Mouse (Mus musculus) frontal cortex, adult 2 months (tissue): ENCODE measurements around the gene Acyp1. TPM values are rescaled to one million over a fixed set of nuclear protein-coding genes. Genes with fewer than 3 reads are reported as not detected.

Experiments
- DNase-seq, 2 experiments: peaks; one replicate each; pipeline ENCODE4 v3.0.0; 2022; ENCODE audit warnings: low spot score in 1 of 2; ENCODE audit errors: extremely low spot score in 1 of 2
- polyA plus RNA-seq: library from polyadenylated mRNA; depleted of rRNA; stranded (reverse); fragments of >200 nt; gene quantifications from 2 replicates; pipeline ENCODE4 v1.2.3, GENCODE M21; 2012; rRNA removed

The Acyp1 gene
- polyA plus RNA-seq, 1 experiment: 44.0 TPM

- DNase-seq: no peak
These were observed 32.0 kb downstream of the Acyp1 start for GRCm38 (mm10) chr12:85256074-85256751.

GRCm38 (mm10) chr12:85252083-85252482 lies 36.2 kb downstream of the Acyp1 start:
- no peak for DNase-seq

DNA sequence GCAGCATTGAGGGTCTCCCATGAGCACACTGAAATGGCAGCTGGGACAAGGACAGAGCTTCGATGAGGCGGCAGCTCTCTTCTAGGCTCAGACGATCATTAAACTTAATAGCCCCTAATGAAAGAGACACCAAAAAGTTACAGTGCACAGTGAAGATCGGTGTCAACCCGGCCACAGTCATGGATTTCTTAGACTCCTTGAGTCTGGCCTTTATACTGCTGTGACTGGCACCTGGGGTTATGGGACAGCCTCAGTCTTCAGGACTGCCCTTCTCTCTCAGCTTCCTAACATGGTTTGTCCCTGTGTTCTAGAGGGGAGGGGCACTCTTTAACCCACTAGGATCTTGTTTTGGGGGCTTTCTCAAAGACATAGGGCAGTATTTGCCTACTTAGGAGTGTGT lies 50.7 kb downstream of the Acyp1 start:
- DNase-seq: no peak

DNA sequence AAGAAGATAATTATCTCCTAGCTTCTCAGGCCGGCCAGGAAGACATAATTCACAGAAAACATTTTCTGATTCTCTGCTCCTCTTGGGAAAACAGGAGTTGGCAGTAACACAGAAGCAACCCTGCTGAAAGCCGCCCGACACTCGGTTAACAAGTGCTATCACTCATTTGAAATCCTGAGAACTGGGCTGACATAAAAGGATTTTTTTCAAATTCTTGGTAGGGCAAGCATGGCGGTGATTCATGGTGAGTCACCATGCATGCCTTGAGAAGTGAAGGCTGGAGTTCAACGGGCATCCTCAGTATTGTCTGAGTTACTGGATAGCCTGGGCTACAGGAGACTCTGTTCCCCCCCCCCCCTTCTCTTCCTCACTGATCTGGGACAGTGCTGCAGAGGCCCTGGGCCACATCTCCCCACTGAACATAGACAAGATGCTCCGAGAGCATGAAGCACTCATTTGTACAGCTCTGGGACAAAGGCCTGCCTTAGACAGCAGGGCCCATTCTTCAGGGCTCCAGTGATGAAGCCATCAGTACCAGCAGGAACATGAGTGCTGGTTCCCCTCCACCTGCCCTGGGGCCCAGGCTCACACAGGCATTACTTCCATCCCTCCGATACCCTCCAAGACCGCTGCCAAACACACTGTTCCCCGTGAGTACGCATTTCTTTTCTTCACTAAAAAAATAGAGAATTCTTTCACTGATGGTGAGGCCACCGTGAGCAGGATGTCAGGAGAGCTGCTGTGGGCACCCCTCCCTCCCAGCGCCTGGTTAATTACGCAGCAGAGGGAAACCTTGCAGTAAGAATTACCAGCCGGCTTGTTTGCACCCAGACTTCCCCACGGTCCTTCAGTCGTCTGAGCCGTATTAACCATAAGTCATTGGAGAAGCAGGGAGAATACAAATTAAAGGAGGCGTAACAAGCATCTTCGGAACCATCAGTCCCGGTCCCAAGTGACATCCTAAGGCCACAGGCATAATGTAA lies 54.6 kb downstream of the Acyp1 start:
- no peak for DNase-seq

GRCm38 (mm10) chr12:85227876-85228599 lies 60.2 kb downstream of the Acyp1 start:
- DNase-seq: peak in 1 of 2 experiments; percentile 21

DNA sequence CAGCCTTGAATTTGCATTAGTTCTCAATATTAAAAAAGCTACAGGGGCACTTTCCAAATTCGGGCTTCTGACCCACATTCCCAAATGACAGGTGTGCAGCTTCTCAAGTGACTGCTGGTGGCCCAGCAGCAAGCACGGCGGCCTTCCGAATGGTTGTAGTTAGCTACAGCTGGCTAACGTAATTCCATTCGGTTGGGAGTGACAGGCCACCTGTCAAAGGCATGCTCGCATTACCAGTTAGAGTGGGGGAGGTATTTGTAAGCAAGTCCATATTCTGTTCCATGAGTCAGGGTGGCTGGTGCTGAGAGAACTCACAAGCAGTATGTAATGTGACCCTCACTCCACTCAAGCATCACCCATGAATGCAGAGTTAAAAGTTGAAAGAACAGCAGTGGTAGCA lies 61.0 kb downstream of the Acyp1 start:
- no peak for DNase-seq

Other genes starting within 250 kb of the Acyp1 start
- 1.3 TPM in 2 replicates for gene Prox2, start 177.7 kb downstream of the Acyp1 start, polyA plus RNA-seq
- 155 and 158 TPM in 2 replicates for gene Dlst, start 177.6 kb downstream of the Acyp1 start, polyA plus RNA-seq
- 35.6 and 40.1 TPM in 2 replicates for gene Rps6kl1, start 137.2 kb downstream of the Acyp1 start, polyA plus RNA-seq
- gene Pgf, start 110.6 kb downstream of the Acyp1 start, polyA plus RNA-seq: 3.6 and 4.0 TPM in 2 replicates
- gene Eif2b2, start 69.0 kb downstream of the Acyp1 start, polyA plus RNA-seq: 87.8 and 91.3 TPM in 2 replicates
- 13.5 and 14.5 TPM in 2 replicates for gene Mlh3, start 17.8 kb downstream of the Acyp1 start, polyA plus RNA-seq
- gene Zc2hc1c, start 153 bp upstream of the Acyp1 start, polyA plus RNA-seq: 0.92 and 0.94 TPM in 2 replicates
- 33.9 and 38.0 TPM in 2 replicates for gene Nek9, start 50.9 kb upstream of the Acyp1 start, polyA plus RNA-seq
- gene Tmed10, start 86.4 kb upstream of the Acyp1 start, polyA plus RNA-seq: 128 and 136 TPM in 2 replicates
- gene Fos, start 185.5 kb upstream of the Acyp1 start, polyA plus RNA-seq: 38.0 and 106 TPM in 2 replicates